Mouse (Mus musculus) macrophage (primary cell): Measurements from ENCODE around the gene Spdl1. TPM values are rescaled to one million over a fixed set of nuclear protein-coding genes. Genes with fewer than 3 reads are reported as not detected.

Source experiments
- H3K27ac ChIP-seq: fragments of 350-480 bp; formaldehyde crosslinking; 2 replicates; pipeline ENCODE4 v1.9.0; 2021
- H3K36me3 ChIP-seq: fragments of 350-480 bp; formaldehyde crosslinking; 2 replicates; pipeline ENCODE4 v1.9.0; 2021; ENCODE audit errors: inconsistent target
- H3K4me3 ChIP-seq: fragments of 350-480 bp; formaldehyde crosslinking; 2 replicates; pipeline ENCODE4 v1.9.0; 2021; ENCODE audit errors: inconsistent target
- H3K79me2 ChIP-seq: fragments of 350-480 bp; formaldehyde crosslinking; 2 replicates; pipeline ENCODE4 v1.9.0; 2021; ENCODE audit errors: inconsistent target
- WGBS: methylation state at CpG from one replicate; pipeline ENCODE4 v1.1.7; 2026; ENCODE audit warnings: inconsistent platforms; ENCODE audit not compliant: missing documents; 5-methylcytosine and 5-hydroxymethylcytosine counted together
- polyA plus RNA-seq: library from polyadenylated mRNA; stranded (reverse); fragments of 250-400 nt; gene quantifications from 3 replicates; pipeline ENCODE4 v1.2.4, GENCODE M21; 2018; ENCODE audit warnings: inconsistent platforms

The Spdl1 gene
- polyA plus RNA-seq, 1 experiment from 2014 or later = 34.5 TPM

DNA sequence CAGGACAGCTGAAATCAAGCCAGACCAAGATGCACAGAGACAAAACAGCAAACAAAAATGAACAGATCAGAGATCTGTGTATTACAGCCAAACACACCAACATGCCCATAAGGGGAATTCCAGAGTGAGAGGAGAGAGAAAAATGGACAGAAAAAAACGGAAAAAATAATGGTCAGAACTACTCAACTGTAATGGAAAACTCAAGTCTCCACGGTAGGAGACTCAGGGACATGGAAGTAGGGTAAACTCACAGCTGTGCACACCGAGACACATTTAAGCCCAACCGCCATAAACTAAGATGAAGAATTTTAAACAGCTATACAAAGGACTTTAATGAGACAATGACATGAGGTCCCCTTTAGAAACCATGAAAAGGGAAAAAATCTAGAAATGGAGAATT lies 73.9 kb downstream of the Spdl1 start:
- Histone ChIP-seq H3K36me3 (peaks cover 38% of the 10 kb centered on the region; the same call in 1 of the 2 replicates), H3K4me3 (no peak overlapping the region), H3K79me2 (peaks cover 100% of the 10 kb centered on the region), H3K27ac (no peak overlapping the region)
- 92% methylated on average over 4 of the region's 4 CpGs for WGBS

Other genes starting within 250 kb of the Spdl1 start
- gene Dock2, start 49.7 kb downstream of the Spdl1 start, polyA plus RNA-seq = 98.2 to 157 TPM (median 126 TPM) in 3 replicates